Mouse (Mus musculus) gastrocnemius, postnatal 14 days (tissue): ENCODE measurements around the gene Plscr1. TPM values are rescaled to one million over a fixed set of nuclear protein-coding genes. Genes with fewer than 3 reads are reported as not detected.

ENCODE experiments used
- DNase-seq: peaks from one replicate; pipeline ENCODE4 v3.0.0; 2021; ENCODE audit warnings: mixed read lengths
- intact Hi-C: fragments of 180-260 bp; cut with DNase I; formaldehyde crosslinking; loops from one replicate; pipeline ENCODE4 v1.15.1; 2025; ENCODE audit warnings: low total_unique reads
- microRNA-seq, 2 experiments: library from miRNA; unstranded; fragments of <30 nt; microRNA quantifications; one replicate each; pipeline ENCODE4 v1.2.0; 2021
- total RNA-seq, 2 experiments: library from RNA; stranded (reverse); gene quantifications; 2 replicates each; pipeline ENCODE4 v1.2.3; 2021

Gene Plscr1
- total RNA-seq, 2 experiments from 2014 or later, result 0.98 to 1.4 TPM

GRCm38 (mm10) chr9:92292922-92293321 is 43.4 kb downstream of the Plscr1 start:
- no peak for DNase-seq
- intact Hi-C loops, result no loop called here

- intact Hi-C loops, result no loop called here
- no peak for DNase-seq
Observed at GRCm38 (mm10) chr9:92293560-92294548, 44.3 kb downstream of the Plscr1 start.

GRCm38 (mm10) chr9:92298288-92298687 is 48.7 kb downstream of the Plscr1 start:
- no peak for DNase-seq
- intact Hi-C loops, result no loop called here

GRCm38 (mm10) chr9:92301213-92301612 is 51.7 kb downstream of the Plscr1 start:
- intact Hi-C loops, result no loop called here
- DNase-seq, result no peak

- intact Hi-C loops, result no loop called here
- no peak for DNase-seq
Observed at GRCm38 (mm10) chr9:92305075-92305474, 55.5 kb downstream of the Plscr1 start.

- no peak for DNase-seq
- intact Hi-C loops, result no loop called here
Observed at GRCm38 (mm10) chr9:92305620-92306220, 56.2 kb downstream of the Plscr1 start.

- intact Hi-C loops, result no loop called here
- no peak for DNase-seq
Observed at GRCm38 (mm10) chr9:92309077-92309476, 59.5 kb downstream of the Plscr1 start, which contains the start of gene 1700057G04Rik. Gene 1700057G04Rik (plus strand): TSS chr9:92309377.

- no peak for DNase-seq
- intact Hi-C loops, result no loop called here
Observed at GRCm38 (mm10) chr9:92316791-92317190, 67.2 kb downstream of the Plscr1 start.

Small RNAs within 50 kb of the gene (microRNA-seq; reads per million reads assigned to microRNA genes)
- gene Mir6386, result 0 reads per million in 2 experiments

Other genes with a start within 250 kb of the Plscr1 start
- gene Plscr5, start 56.8 kb upstream of the Plscr1 start, total RNA-seq, result not detected
- gene Plscr2, start 25.9 kb downstream of the Plscr1 start, total RNA-seq, result 1 to 10 TPM in 1 of 2 experiments, under 1 TPM in 1; 0.51 to 1.0 TPM
- not detected for gene 1700057G04Rik, start 59.6 kb downstream of the Plscr1 start, total RNA-seq
- gene Plscr4, start 207.6 kb downstream of the Plscr1 start, total RNA-seq, result 1 to 10 TPM; 3.9 to 4.2 TPM